Mouse (Mus musculus): ENCODE results near the gene Fam20c. TPM values are rescaled to one million over a fixed set of nuclear protein-coding genes. Genes with fewer than 3 reads are reported as not detected.

Fam20c gene
- polyA plus RNA-seq, 1 experiment from 2014 or later, result 5.5 TPM

DNA sequence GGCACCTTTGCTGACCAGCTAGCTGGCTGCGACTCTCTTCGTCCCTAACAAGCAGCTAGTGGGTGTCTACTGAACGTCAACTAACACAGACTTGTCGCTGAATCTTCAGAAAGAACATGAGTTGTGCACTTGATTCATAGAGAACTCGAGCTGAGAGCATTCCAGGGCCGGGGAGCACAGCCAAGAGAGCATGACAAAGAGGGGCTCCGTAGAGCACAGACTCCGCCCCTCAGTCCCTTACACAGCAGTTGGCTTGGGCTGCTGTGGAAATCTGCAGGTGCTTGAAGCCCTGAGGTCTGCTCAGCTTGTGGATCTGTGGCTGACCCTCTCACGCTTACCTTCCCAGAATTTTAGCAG, 390 bp upstream of the Fam20c start:
- 11% methylated on average over 9 of the region's 9 CpGs for WGBS

DNA sequence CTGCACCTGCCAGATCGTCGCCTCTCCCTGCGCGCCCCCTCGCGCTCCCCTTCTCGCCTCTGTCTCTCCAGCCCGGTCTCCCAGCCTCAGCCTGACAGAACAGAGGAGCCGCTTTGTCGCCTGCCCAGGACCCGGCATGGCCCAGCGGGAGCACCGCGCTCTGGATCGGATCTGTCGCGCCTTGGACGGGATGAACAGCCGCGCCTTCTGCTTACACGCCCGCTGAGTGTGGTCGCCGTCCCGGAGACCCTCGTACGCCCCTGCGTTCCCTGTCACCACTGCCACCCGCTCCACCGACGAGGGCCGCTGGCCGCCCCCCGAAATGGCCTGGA, 773 bp downstream of the Fam20c start:
- peak overlapping the region; percentile 66 for H3K4me3 ChIP-seq (ENCODE audit: low read depth, low read length)
- H3K27ac ChIP-seq (replicated peaks), result peak overlapping the region; percentile 87; the same call in 1 of the 2 replicates
- peaks cover 4% of the 10 kb centered on the region for H3K36me3 ChIP-seq (ENCODE audit: control insufficient read depth, insufficient read depth, low read length)
- H3K9me3 ChIP-seq (ENCODE audit: control insufficient read depth, low read length), result no peaks in the 10 kb centered on the region
- under 1% methylated on average over 33 of the region's 34 CpGs for WGBS
- peak; percentile 3; the same call in 1 of the 2 replicates for TF ChIP-seq CTCF (IDR thresholded peaks at IDR 0.05; ENCODE audit: low read depth)
- no peak for TF ChIP-seq EP300 (optimal IDR thresholded peaks at IDR 0.05)
- no peaks in the 10 kb centered on the region; the same call in 1 of the 2 replicates for H3K27me3 ChIP-seq (ENCODE audit: control insufficient read depth, insufficient read depth, low read length)
- peak overlapping the region; percentile 76 for H3K9ac ChIP-seq (ENCODE audit: low read length)
- DNase-seq (ENCODE audit: low spot score) (no peak), ATAC-seq (ENCODE audit: low FRiP score, low TSS enrichment) (no peak; the same call in 1 of the 2 replicates)
- peak overlapping the region; percentile 96 for H3K4me2 ChIP-seq (replicated peaks; ENCODE audit: low read depth)
- peaks cover 11% of the 10 kb centered on the region; the same call in 1 of the 2 replicates for H3K4me1 ChIP-seq (replicated peaks; ENCODE audit: control insufficient read depth, insufficient read depth)

More for the DNA sequence above, 390 bp upstream of the Fam20c start:
- Histone ChIP-seq H3K4me1 (replicated peaks; ENCODE audit: control insufficient read depth, insufficient read depth) (peaks cover 11% of the 10 kb centered on the region; the same call in 1 of the 2 replicates), H3K27me3 (ENCODE audit: control insufficient read depth, insufficient read depth, low read length) (no peaks in the 10 kb centered on the region; the same call in 1 of the 2 replicates), H3K9me3 (ENCODE audit: control insufficient read depth, low read length) (no peaks in the 10 kb centered on the region), H3K27ac (replicated peaks) (peak overlapping the region; percentile 35; the same call in 1 of the 2 replicates), H3K36me3 (ENCODE audit: control insufficient read depth, insufficient read depth, low read length) (no peaks in the 10 kb centered on the region), H3K4me2 (replicated peaks; ENCODE audit: low read depth) (peak overlapping the region; percentile 96), H3K4me3 (ENCODE audit: low read depth, low read length) (peak overlapping the region; percentile 66), H3K9ac (ENCODE audit: low read length) (peak overlapping the region; percentile 76; the same call in 1 of the 2 replicates)
- DNase-seq (ENCODE audit: low spot score), result peak; percentile 28
- TF ChIP-seq CTCF (IDR thresholded peaks at IDR 0.05; ENCODE audit: low read depth), result no peak
- no peak for TF ChIP-seq EP300 (optimal IDR thresholded peaks at IDR 0.05)
- ATAC-seq (ENCODE audit: low FRiP score, low TSS enrichment), result no peak

DNA sequence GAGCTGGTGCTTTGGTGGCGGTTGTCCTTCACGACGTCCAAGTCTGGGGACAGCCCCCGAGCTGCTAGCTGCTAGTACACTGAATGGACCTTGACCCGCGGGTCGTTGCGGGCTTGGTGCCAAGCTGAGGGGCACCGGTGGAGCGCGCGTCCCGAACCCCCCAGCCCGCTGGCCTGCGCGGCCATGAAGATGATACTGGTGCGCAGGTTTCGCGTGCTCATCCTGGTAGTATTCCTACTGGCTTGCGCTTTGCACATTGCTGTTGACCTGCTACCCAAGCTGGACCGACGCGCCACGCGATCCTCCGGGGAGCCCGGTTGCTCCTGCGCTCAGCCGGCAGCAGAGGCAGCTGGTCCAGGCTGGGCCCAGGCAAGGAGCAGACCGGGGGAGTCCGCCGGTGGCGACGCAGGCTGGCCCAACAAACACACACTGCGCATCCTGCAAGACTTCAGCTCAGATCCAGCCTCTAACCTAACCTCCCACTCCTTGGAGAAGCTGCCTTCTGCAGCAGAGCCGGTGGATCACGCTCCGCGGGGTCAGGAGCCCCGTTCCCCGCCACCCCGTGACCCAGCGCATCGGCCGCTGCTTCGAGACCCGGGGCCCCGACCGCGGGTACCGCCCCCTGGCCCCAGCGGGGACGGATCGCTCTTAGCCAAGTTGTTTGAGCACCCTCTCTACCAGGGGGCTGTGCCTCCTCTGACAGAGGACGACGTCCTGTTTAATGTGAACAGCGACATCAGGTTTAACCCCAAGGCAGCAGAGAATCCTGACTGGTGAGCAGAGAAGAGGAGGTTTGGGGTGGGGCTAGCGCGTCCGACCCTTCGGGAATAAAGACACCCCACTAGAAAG, 1.4 kb downstream of the Fam20c start:
- ATAC-seq (ENCODE audit: low FRiP score, low TSS enrichment), result no peak
- H3K9ac ChIP-seq (ENCODE audit: low read length), result peak overlapping the region; percentile 76

DNA sequence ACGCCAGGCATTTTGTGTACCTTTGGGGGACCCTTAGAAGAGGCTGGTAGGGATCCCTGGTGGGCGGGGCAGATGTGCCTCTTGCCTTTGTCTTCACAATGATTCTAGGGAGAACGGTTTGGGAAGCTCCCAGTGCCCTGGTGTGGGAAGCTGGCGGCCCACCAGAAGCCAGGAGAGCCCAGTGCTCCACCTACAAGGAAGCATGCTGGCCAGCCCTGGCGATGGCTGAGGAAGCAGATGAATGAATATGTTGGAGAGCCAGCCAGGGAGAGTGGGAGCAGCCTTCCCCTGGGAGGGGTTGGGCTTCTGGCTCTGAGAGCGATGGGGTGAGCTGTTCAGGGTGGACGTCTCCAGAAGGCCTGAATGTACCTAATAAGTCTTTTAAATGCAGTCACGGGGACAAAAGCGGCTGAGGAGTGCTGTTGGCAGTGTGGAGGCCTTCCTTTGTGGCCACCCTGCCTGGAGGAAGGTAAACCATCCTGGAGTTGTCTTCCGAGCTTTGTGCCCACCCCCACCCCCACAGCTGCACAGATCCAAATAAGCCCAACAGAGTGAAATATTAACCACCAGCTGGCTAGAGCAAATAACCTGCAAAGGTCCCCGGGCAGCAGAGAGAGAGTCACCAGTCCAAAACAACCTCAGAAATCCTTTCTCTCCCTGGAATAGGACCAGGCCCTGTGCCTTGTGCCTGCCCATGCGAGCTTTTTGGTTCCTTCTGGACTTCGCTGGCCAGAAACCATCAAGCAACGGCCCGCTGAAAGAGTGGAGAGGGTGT, 2.2 kb downstream of the Fam20c start:
- WGBS, result 16% methylated on average over 15 of the region's 15 CpGs
- Histone ChIP-seq H3K4me2 (replicated peaks; ENCODE audit: low read depth) (peak overlapping the region; percentile 96), H3K36me3 (ENCODE audit: control insufficient read depth, insufficient read depth, low read length) (peaks cover 4% of the 10 kb centered on the region), H3K9ac (ENCODE audit: low read length) (peak overlapping the region; percentile 76), H3K27ac (replicated peaks) (0 out of 2 replicates have a peak overlapping the region, but pooled peaks have one; percentile 30), H3K4me3 (ENCODE audit: low read depth, low read length) (peak overlapping the region; percentile 66), H3K9me3 (ENCODE audit: control insufficient read depth, low read length) (no peaks in the 10 kb centered on the region), H3K27me3 (ENCODE audit: control insufficient read depth, insufficient read depth, low read length) (no peaks in the 10 kb centered on the region; the same call in 1 of the 2 replicates), H3K4me1 (replicated peaks; ENCODE audit: control insufficient read depth, insufficient read depth) (peaks cover 11% of the 10 kb centered on the region; the same call in 1 of the 2 replicates)
- peak; percentile 28; the same call in 1 of the 2 replicates for ATAC-seq (ENCODE audit: low FRiP score, low TSS enrichment)
- DNase-seq (ENCODE audit: low spot score), result peak; percentile 61
- no peak for TF ChIP-seq CTCF (IDR thresholded peaks at IDR 0.05; ENCODE audit: low read depth)
- no peak for TF ChIP-seq EP300 (optimal IDR thresholded peaks at IDR 0.05)

More for the DNA sequence above, 1.4 kb downstream of the Fam20c start:
- DNase-seq (ENCODE audit: low spot score), result peak; percentile 55
- H3K4me2 ChIP-seq (replicated peaks; ENCODE audit: low read depth), result peak overlapping the region; percentile 96
- 2% methylated on average over 59 of the region's 61 CpGs for WGBS
- H3K4me3 ChIP-seq (ENCODE audit: low read depth, low read length), result peak overlapping the region; percentile 66
- TF ChIP-seq EP300 (optimal IDR thresholded peaks at IDR 0.05) (no peak), CTCF (IDR thresholded peaks at IDR 0.05; ENCODE audit: low read depth) (no peak)
- H3K4me1 ChIP-seq (replicated peaks; ENCODE audit: control insufficient read depth, insufficient read depth), result peaks cover 11% of the 10 kb centered on the region; the same call in 1 of the 2 replicates
- peaks cover 4% of the 10 kb centered on the region for H3K36me3 ChIP-seq (ENCODE audit: control insufficient read depth, insufficient read depth, low read length)
- H3K27ac ChIP-seq (replicated peaks), result no peak overlapping the region
- H3K27me3 ChIP-seq (ENCODE audit: control insufficient read depth, insufficient read depth, low read length), result no peaks in the 10 kb centered on the region; the same call in 1 of the 2 replicates
- H3K9me3 ChIP-seq (ENCODE audit: control insufficient read depth, low read length), result no peaks in the 10 kb centered on the region

DNA sequence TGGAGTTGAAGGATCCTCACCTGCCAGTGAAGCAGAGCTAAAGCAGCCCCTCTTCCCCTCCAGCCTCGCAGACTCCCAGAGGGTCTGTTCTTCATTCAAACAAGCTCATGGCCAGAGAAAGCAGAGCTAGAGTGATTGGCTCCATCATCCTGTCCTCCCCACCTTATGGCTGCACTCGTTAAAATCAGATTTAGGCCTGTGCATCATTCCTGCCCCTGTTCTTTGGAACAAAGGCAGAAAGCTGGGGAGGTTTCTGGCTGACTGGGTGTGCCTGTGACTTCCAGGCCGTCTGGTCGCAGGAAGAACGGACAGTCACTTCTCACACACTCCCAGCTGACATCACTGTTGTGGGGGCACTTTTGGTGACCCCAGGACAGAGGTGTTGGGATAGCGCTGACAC, 2.8 kb downstream of the Fam20c start:
- Histone ChIP-seq H3K9ac (ENCODE audit: low read length) (no peak overlapping the region), H3K4me3 (ENCODE audit: low read depth, low read length) (peak overlapping the region; percentile 66; the same call in 1 of the 2 replicates), H3K9me3 (ENCODE audit: control insufficient read depth, low read length) (no peaks in the 10 kb centered on the region), H3K36me3 (ENCODE audit: control insufficient read depth, insufficient read depth, low read length) (peaks cover 4% of the 10 kb centered on the region), H3K4me2 (replicated peaks; ENCODE audit: low read depth) (peak overlapping the region; percentile 96; the same call in 1 of the 2 replicates), H3K4me1 (replicated peaks; ENCODE audit: control insufficient read depth, insufficient read depth) (peaks cover 11% of the 10 kb centered on the region; the same call in 1 of the 2 replicates), H3K27ac (replicated peaks) (0 out of 2 replicates have a peak overlapping the region, but pooled peaks have one; percentile 30), H3K27me3 (ENCODE audit: control insufficient read depth, insufficient read depth, low read length) (no peaks in the 10 kb centered on the region; the same call in 1 of the 2 replicates)
- no peak for DNase-seq (ENCODE audit: low spot score)
- no peak for ATAC-seq (ENCODE audit: low FRiP score, low TSS enrichment)
- TF ChIP-seq CTCF (IDR thresholded peaks at IDR 0.05; ENCODE audit: low read depth) (no peak), EP300 (optimal IDR thresholded peaks at IDR 0.05) (no peak)
- WGBS, result 60% methylated on average over 6 of the region's 6 CpGs
